Mouse (Mus musculus) intestine, embryonic 15.5 days (tissue): ENCODE results near the gene Shank1. TPM values are rescaled to one million over a fixed set of nuclear protein-coding genes. Genes with fewer than 3 reads are reported as not detected.
"Not testable (repeated sequence)": the region's sequence is repeated elsewhere in the genome, so short reads cannot be mapped to it uniquely, and the experiment has no call there.

Source experiments
- ATAC-seq: fragments of 200-750 bp; cut with Nextera tagmentation; 2 replicates; pipeline ENCODE4 v1.8.0; 2017; ENCODE audit warnings: moderate TSS enrichment, moderate library complexity
- H3K27ac ChIP-seq: fragments of 300-500 bp; sonication (generic); 2 replicates; pipeline ENCODE4 v1.5.1; 2015; ENCODE audit warnings: mild to moderate bottlenecking, inconsistent platforms
- H3K27me3 ChIP-seq: fragments of 300-500 bp; sonication (generic); replicated peaks from 2 replicates; pipeline ENCODE4 v1.6.1; 2015; ENCODE audit warnings: inconsistent platforms
- H3K36me3 ChIP-seq: fragments of 300-500 bp; sonication (generic); 2 replicates; pipeline ENCODE4 v1.6.1; 2015; ENCODE audit warnings: inconsistent platforms
- H3K4me1 ChIP-seq: fragments of 300-500 bp; sonication (generic); replicated peaks from 2 replicates; pipeline ENCODE4 v1.6.1; 2015; ENCODE audit warnings: inconsistent platforms
- H3K4me2 ChIP-seq: fragments of 300-500 bp; sonication (generic); replicated peaks from 2 replicates; pipeline ENCODE4 v1.6.1; 2015; ENCODE audit warnings: mild to moderate bottlenecking, inconsistent platforms
- H3K4me3 ChIP-seq: fragments of 300-500 bp; sonication (generic); replicated peaks from 2 replicates; pipeline ENCODE4 v1.5.1; 2015; ENCODE audit warnings: inconsistent platforms
- H3K9ac ChIP-seq: fragments of 300-500 bp; sonication (generic); 2 replicates; pipeline ENCODE4 v1.6.1; 2015; ENCODE audit warnings: inconsistent platforms
- H3K9me3 ChIP-seq: fragments of 300-500 bp; sonication (generic); 2 replicates; pipeline ENCODE4 v1.6.1; 2016; ENCODE audit warnings: inconsistent platforms
- WGBS: fragments of 180-500 bp; shearing (Covaris S2); methylation state at CpG from one replicate; pipeline ENCODE4 v1.1.7; 2015; 5-methylcytosine and 5-hydroxymethylcytosine counted together
- polyA plus RNA-seq: library from polyadenylated mRNA; unstranded; fragments of >200 nt; fragmentation: Nextera tagmentation; extraction: Ambion mirVana; gene quantifications from 2 replicates; pipeline ENCODE4 v1.2.1, GENCODE M21; 2015

Gene Shank1
- polyA plus RNA-seq, 1 experiment from 2014 or later = 1.9 TPM

GRCm38 (mm10) chr7:44276461-44277249 is 33.4 kb upstream of the Shank1 start:
- Histone ChIP-seq H3K9ac (no peak overlapping the region), H3K9me3 (no peaks in the 10 kb centered on the region), H3K4me2 (no peak overlapping the region), H3K27me3 (0 out of 2 replicates have a peak, but pooled peaks cover 6% of the 10 kb centered on the region), H3K4me1 (no peaks in the 10 kb centered on the region), H3K27ac (no peak overlapping the region), H3K4me3 (no peak overlapping the region), H3K36me3 (no peaks in the 10 kb centered on the region)
- WGBS = 73% methylated on average over 10 of the region's 10 CpGs
- ATAC-seq = no peak

DNA sequence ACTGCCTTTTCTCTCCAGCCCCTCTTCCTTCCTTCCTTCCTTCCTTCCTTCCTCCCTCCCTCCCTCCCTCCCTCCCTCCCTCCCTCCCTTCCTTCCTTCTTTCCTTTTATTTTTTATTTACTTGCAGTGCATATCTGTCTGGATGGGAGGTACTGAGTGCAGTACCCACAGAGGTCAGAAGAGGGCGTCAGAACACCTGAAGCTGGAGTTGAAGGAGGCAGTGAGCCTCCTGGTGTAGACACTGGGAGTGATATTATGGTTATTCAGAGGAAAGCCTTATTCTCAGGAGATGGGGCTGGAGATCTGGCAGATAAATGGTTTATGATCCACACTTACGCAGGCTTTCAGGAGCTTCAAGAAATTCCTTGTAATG is 32.8 kb upstream of the Shank1 start:
- ATAC-seq = no peak
- H3K4me3 ChIP-seq = no peak overlapping the region
- H3K27ac ChIP-seq = no peak overlapping the region
- H3K4me1 ChIP-seq = no peaks in the 10 kb centered on the region
- H3K4me2 ChIP-seq = no peak overlapping the region
- no peak overlapping the region for H3K9ac ChIP-seq
- 44% methylated on average over 2 of the region's 2 CpGs for WGBS
- H3K9me3 ChIP-seq = no peaks in the 10 kb centered on the region
- 0 out of 2 replicates have a peak, but pooled peaks cover 6% of the 10 kb centered on the region for H3K27me3 ChIP-seq
- H3K36me3 ChIP-seq = no peaks in the 10 kb centered on the region

DNA sequence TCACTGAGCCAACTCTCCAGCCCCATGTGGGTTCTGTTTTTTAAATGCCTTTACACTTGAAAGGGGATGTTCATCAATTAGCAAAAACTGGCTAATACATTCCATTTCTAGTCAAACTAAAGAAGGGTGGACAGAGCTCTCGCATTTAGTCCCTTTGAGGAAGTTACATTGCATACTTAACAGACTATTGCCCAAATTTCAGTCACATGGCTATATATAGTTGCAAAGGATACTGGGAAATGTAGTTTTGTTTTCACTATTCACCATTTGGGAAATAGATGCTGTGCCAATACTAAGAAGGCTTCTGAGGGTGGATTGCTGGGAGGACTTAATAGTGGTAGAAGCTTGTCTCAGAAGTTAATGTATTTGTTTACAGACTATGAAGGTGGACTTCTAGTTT is 29.1 kb upstream of the Shank1 start:
- Histone ChIP-seq H3K9me3 (no peaks in the 10 kb centered on the region), H3K4me1 (no peaks in the 10 kb centered on the region), H3K4me2 (no peak overlapping the region), H3K27me3 (no peaks in the 10 kb centered on the region), H3K9ac (no peak overlapping the region), H3K27ac (no peak overlapping the region), H3K36me3 (no peaks in the 10 kb centered on the region), H3K4me3 (no peak overlapping the region)
- WGBS = 63% methylated on average over 1 of the region's 1 CpGs
- ATAC-seq = no peak

DNA sequence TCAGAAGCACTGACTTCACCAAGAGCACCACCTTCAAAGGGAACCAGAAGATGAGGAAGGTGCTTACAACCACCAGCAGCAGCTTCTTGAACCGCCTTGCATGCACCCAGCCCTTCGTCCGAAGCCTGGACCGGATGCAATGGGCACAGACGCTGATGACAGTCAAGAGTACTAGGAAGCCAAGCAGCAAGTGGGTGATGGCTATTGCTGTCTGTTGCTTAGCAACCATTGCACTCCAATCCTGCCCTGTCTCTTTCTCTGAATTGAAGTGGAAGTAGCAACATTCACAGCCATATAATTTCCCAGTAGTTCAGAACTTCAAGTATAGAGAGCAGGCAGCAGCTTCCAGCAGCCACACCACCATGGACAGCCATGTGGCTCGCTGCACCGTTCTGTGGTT is 28.5 kb upstream of the Shank1 start:
- no peak for ATAC-seq
- WGBS = 78% methylated on average over 7 of the region's 7 CpGs

GRCm38 (mm10) chr7:44287760-44288159 is 22.3 kb upstream of the Shank1 start:
- ATAC-seq = no peak
- WGBS = 53% methylated on average over 7 of the region's 7 CpGs
- H3K4me1 ChIP-seq = no peaks in the 10 kb centered on the region

More for the DNA sequence above, 28.5 kb upstream of the Shank1 start:
- no peak overlapping the region for H3K27ac ChIP-seq
- H3K4me1 ChIP-seq = no peaks in the 10 kb centered on the region
- no peak overlapping the region for H3K4me2 ChIP-seq
- H3K4me3 ChIP-seq = no peak overlapping the region
- no peaks in the 10 kb centered on the region for H3K27me3 ChIP-seq
- no peaks in the 10 kb centered on the region for H3K36me3 ChIP-seq
- H3K9me3 ChIP-seq = no peaks in the 10 kb centered on the region
- H3K9ac ChIP-seq = no peak overlapping the region

GRCm38 (mm10) chr7:44290986-44291385 is 19.1 kb upstream of the Shank1 start:
- no peaks in the 10 kb centered on the region for H3K27me3 ChIP-seq
- WGBS = 75% methylated on average over 4 of the region's 4 CpGs
- no peak overlapping the region for H3K4me2 ChIP-seq
- H3K4me3 ChIP-seq = no peak overlapping the region
- no peak overlapping the region for H3K9ac ChIP-seq
- no peak overlapping the region for H3K27ac ChIP-seq
- ATAC-seq = no peak
- H3K9me3 ChIP-seq = no peaks in the 10 kb centered on the region
- H3K4me1 ChIP-seq = no peaks in the 10 kb centered on the region
- no peaks in the 10 kb centered on the region for H3K36me3 ChIP-seq

More at GRCm38 (mm10) chr7:44287760-44288159, 22.3 kb upstream of the Shank1 start:
- no peak overlapping the region for H3K4me2 ChIP-seq
- no peak overlapping the region for H3K4me3 ChIP-seq
- H3K27me3 ChIP-seq = no peaks in the 10 kb centered on the region
- H3K27ac ChIP-seq = no peak overlapping the region
- no peaks in the 10 kb centered on the region for H3K36me3 ChIP-seq
- H3K9ac ChIP-seq = no peak overlapping the region
- H3K9me3 ChIP-seq = no peaks in the 10 kb centered on the region

- Histone ChIP-seq H3K9me3 (no peaks in the 10 kb centered on the region), H3K4me3 (no peak overlapping the region), H3K4me1 (no peaks in the 10 kb centered on the region), H3K27me3 (no peaks in the 10 kb centered on the region), H3K36me3 (no peaks in the 10 kb centered on the region), H3K9ac (no peak overlapping the region), H3K27ac (no peak overlapping the region), H3K4me2 (no peak overlapping the region)
- no peak for ATAC-seq
- 53% methylated on average over 4 of the region's 4 CpGs for WGBS
These were observed 18.6 kb upstream of the Shank1 start for GRCm38 (mm10) chr7:44291418-44291817.

DNA sequence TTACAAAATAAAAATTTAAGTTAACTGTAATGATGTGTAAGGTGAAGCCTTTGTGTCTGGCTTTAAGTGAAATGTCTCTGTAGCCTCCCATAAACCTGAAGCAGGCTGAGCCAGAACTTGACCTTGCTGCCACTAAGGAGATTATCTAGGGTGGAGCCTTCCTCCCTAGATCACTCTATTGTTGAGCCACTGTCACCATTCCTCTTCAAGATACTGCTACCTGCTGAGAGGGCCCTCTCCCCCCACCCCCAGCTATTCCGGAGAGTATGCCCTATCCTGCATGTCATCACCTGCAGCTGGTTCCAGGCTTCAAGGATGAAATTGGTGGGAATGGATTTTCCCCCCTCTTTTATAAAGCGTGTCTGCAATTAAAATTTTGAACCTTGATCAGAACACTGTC is 12.6 kb upstream of the Shank1 start:
- H3K4me1 ChIP-seq, H3K4me3 ChIP-seq, H3K9me3 ChIP-seq, H3K27ac ChIP-seq, H3K9ac ChIP-seq, ATAC-seq, H3K27me3 ChIP-seq, H3K36me3 ChIP-seq, H3K4me2 ChIP-seq: not testable (repeated sequence)
- WGBS = 84% methylated on average over 2 of the region's 2 CpGs

- Histone ChIP-seq H3K9ac (peak overlapping the region; percentile 87), H3K4me1 (peaks cover 16% of the 10 kb centered on the region; the same call in 1 of the 2 replicates), H3K36me3 (no peaks in the 10 kb centered on the region), H3K9me3 (no peaks in the 10 kb centered on the region), H3K27me3 (peaks cover 3% of the 10 kb centered on the region; the same call in 1 of the 2 replicates), H3K27ac (peak overlapping the region; percentile 95; the same call in 1 of the 2 replicates), H3K4me2 (peak overlapping the region; percentile 79), H3K4me3 (peak overlapping the region; percentile 68)
- 84% methylated on average over 14 of the region's 14 CpGs for WGBS
- ATAC-seq = no peak
These were observed 6.4 kb upstream of the Shank1 start for GRCm38 (mm10) chr7:44303346-44304340.

- Histone ChIP-seq H3K4me2 (peak overlapping the region; percentile 79), H3K27me3 (peaks cover 8% of the 10 kb centered on the region; the same call in 1 of the 2 replicates), H3K4me1 (peaks cover 16% of the 10 kb centered on the region; the same call in 1 of the 2 replicates), H3K27ac (peak overlapping the region; percentile 95), H3K9ac (peak overlapping the region; percentile 87), H3K9me3 (no peaks in the 10 kb centered on the region), H3K4me3 (peak overlapping the region; percentile 68), H3K36me3 (no peaks in the 10 kb centered on the region)
- WGBS = under 1% methylated on average over 25 of the region's 25 CpGs
- ATAC-seq = peak; percentile 24
These were observed 5.6 kb upstream of the Shank1 start for GRCm38 (mm10) chr7:44304463-44304774.

DNA sequence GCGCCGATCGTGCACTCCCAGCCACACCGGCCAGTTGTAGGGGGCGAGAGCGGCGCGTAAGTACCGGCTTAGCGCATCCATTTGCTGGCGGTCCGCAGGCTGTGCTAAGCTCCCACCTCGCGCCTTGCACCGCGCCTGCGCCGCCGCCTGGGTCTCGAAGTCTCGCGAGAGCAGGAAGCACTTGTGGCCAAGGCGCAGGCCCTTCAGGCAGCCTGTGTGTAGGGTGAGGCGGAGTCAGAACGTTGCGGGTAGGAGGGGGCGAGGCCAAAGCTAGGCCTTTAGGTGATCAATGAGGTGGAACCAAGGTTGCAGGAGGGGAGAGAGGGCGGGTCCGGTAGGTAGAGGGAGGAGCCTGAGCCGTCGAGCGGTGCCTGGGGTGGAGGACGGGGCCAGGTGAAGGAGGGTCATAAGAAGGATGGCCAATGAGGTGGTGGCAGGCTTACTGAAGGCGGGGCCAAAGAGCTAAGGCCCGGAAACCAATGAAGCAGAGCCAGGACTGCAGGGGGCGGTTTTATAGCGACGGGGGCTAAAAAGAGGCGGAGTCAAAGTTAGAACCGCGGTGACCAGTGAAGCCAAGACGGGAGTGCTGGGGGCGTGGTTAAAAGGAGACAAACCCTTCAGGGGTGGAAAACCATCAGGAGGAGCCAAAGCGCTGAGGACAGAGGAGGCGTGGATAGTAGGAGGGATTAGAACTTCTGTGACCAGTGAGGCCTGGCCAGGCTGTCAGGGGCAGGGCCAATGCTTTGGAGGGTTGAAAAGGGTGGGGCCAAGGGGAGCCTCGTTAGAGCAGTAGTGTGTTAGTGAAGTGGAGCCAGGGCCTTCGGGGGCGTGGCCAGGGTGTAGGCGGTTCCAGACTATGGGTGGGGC is 5.0 kb upstream of the Shank1 start:
- peak overlapping the region; percentile 87 for H3K9ac ChIP-seq
- peaks cover 8% of the 10 kb centered on the region; the same call in 1 of the 2 replicates for H3K27me3 ChIP-seq
- no peaks in the 10 kb centered on the region for H3K9me3 ChIP-seq
- ATAC-seq = peak; percentile 96
- H3K27ac ChIP-seq = peak overlapping the region; percentile 95
- no peaks in the 10 kb centered on the region for H3K36me3 ChIP-seq
- H3K4me2 ChIP-seq = peak overlapping the region; percentile 79
- H3K4me1 ChIP-seq = peaks cover 16% of the 10 kb centered on the region; the same call in 1 of the 2 replicates
- peak overlapping the region; percentile 68 for H3K4me3 ChIP-seq
- WGBS = under 1% methylated on average over 49 of the region's 49 CpGs
